Mouse (Mus musculus): ENCODE measurements around the gene Sohlh2. TPM values are rescaled to one million over a fixed set of nuclear protein-coding genes. Genes with fewer than 3 reads are reported as not detected.
"Not testable (repeated sequence)": the region's sequence is repeated elsewhere in the genome, so short reads cannot be mapped to it uniquely, and the experiment has no call there.

The Sohlh2 gene
- polyA plus RNA-seq, 1 experiment from 2014 or later, result 0.09 TPM

- Histone ChIP-seq H3K9me3 (replicated peaks) (no peaks in the 10 kb centered on the region), H3K4me2 (no peak overlapping the region), H3K4me1 (replicated peaks) (no peaks in the 10 kb centered on the region), H3K27me3 (no peaks in the 10 kb centered on the region), H3K4me3 (no peak overlapping the region), H3K27ac (no peak overlapping the region), H3K36me3 (no peaks in the 10 kb centered on the region), H3K9ac (no peak overlapping the region)
- no peak for ATAC-seq (replicated peaks; ENCODE audit: insufficient number of reproducible peaks, insufficient read depth, low FRiP score, low read depth)
- WGBS, result 69% methylated on average over 7 of the region's 7 CpGs
Measured at GRCm38 (mm10) chr3:55161144-55161543, 20.7 kb upstream of the Sohlh2 start.

GRCm38 (mm10) chr3:55163510-55163909 lies 18.3 kb upstream of the Sohlh2 start:
- Histone ChIP-seq H3K4me3 (no peak overlapping the region), H3K4me1 (replicated peaks) (no peaks in the 10 kb centered on the region), H3K36me3 (no peaks in the 10 kb centered on the region), H3K9me3 (replicated peaks) (no peaks in the 10 kb centered on the region), H3K27me3 (no peaks in the 10 kb centered on the region), H3K4me2 (no peak overlapping the region), H3K9ac (no peak overlapping the region), H3K27ac (no peak overlapping the region)
- ATAC-seq (replicated peaks; ENCODE audit: insufficient number of reproducible peaks, insufficient read depth, low FRiP score, low read depth), result no peak
- 69% methylated on average over 4 of the region's 4 CpGs for WGBS

- Histone ChIP-seq H3K9ac (no peak overlapping the region), H3K4me1 (replicated peaks) (0 out of 2 replicates have a peak, but pooled peaks cover 3% of the 10 kb centered on the region), H3K4me2 (no peak overlapping the region), H3K27me3 (no peaks in the 10 kb centered on the region), H3K9me3 (replicated peaks) (no peaks in the 10 kb centered on the region), H3K4me3 (no peak overlapping the region), H3K36me3 (no peaks in the 10 kb centered on the region), H3K27ac (no peak overlapping the region)
- WGBS, result 52% methylated on average over 3 of the region's 3 CpGs
- no peak for ATAC-seq (replicated peaks; ENCODE audit: insufficient number of reproducible peaks, insufficient read depth, low FRiP score, low read depth)
Measured at GRCm38 (mm10) chr3:55172478-55172877, 9.3 kb upstream of the Sohlh2 start.

GRCm38 (mm10) chr3:55177271-55177670 lies 4.6 kb upstream of the Sohlh2 start:
- Histone ChIP-seq H3K9me3 (replicated peaks) (no peaks in the 10 kb centered on the region), H3K4me2 (no peak overlapping the region), H3K27ac (no peak overlapping the region), H3K9ac (no peak overlapping the region), H3K27me3 (no peaks in the 10 kb centered on the region), H3K36me3 (no peaks in the 10 kb centered on the region), H3K4me1 (replicated peaks) (0 out of 2 replicates have a peak, but pooled peaks cover 3% of the 10 kb centered on the region), H3K4me3 (no peak overlapping the region)
- WGBS, result 19% methylated on average over 6 of the region's 6 CpGs
- ATAC-seq (replicated peaks; ENCODE audit: insufficient number of reproducible peaks, insufficient read depth, low FRiP score, low read depth), result no peak

- Histone ChIP-seq H3K4me1 (replicated peaks) (no peaks in the 10 kb centered on the region), H3K4me2 (no peak overlapping the region), H3K27me3 (no peaks in the 10 kb centered on the region), H3K4me3 (no peak overlapping the region), H3K27ac (no peak overlapping the region), H3K9ac (no peak overlapping the region), H3K9me3 (replicated peaks) (no peaks in the 10 kb centered on the region; the same call in 1 of the 2 replicates), H3K36me3 (no peaks in the 10 kb centered on the region)
- ATAC-seq (replicated peaks; ENCODE audit: insufficient number of reproducible peaks, insufficient read depth, low FRiP score, low read depth), result no peak
- 82% methylated on average over 4 of the region's 4 CpGs for WGBS
Measured at GRCm38 (mm10) chr3:55191668-55192067, 9.8 kb downstream of the Sohlh2 start.

GRCm38 (mm10) chr3:55193351-55193750 lies 11.5 kb downstream of the Sohlh2 start:
- WGBS, result 39% methylated on average over 2 of the region's 2 CpGs
- H3K9me3 ChIP-seq (replicated peaks), result no peaks in the 10 kb centered on the region; the same call in 1 of the 2 replicates
- no peak overlapping the region for H3K9ac ChIP-seq
- H3K4me3 ChIP-seq, result no peak overlapping the region
- no peaks in the 10 kb centered on the region for H3K36me3 ChIP-seq
- no peak for ATAC-seq (replicated peaks; ENCODE audit: insufficient number of reproducible peaks, insufficient read depth, low FRiP score, low read depth)
- no peaks in the 10 kb centered on the region for H3K27me3 ChIP-seq
- no peak overlapping the region for H3K4me2 ChIP-seq
- H3K4me1 ChIP-seq (replicated peaks), result no peaks in the 10 kb centered on the region
- no peak overlapping the region for H3K27ac ChIP-seq

GRCm38 (mm10) chr3:55194792-55195191 lies 13.0 kb downstream of the Sohlh2 start:
- WGBS, result 82% methylated on average over 8 of the region's 8 CpGs
- no peak for ATAC-seq (replicated peaks; ENCODE audit: insufficient number of reproducible peaks, insufficient read depth, low FRiP score, low read depth)
- H3K27me3 ChIP-seq, result no peaks in the 10 kb centered on the region
- no peaks in the 10 kb centered on the region for H3K4me1 ChIP-seq (replicated peaks)
- H3K4me2 ChIP-seq, result no peak overlapping the region
- H3K9ac ChIP-seq, result no peak overlapping the region
- no peaks in the 10 kb centered on the region for H3K9me3 ChIP-seq (replicated peaks)
- H3K4me3 ChIP-seq, result no peak overlapping the region
- no peaks in the 10 kb centered on the region for H3K36me3 ChIP-seq
- no peak overlapping the region for H3K27ac ChIP-seq

- Histone ChIP-seq H3K4me2 (no peak overlapping the region), H3K36me3 (no peaks in the 10 kb centered on the region), H3K9ac (no peak overlapping the region), H3K4me1 (replicated peaks) (no peaks in the 10 kb centered on the region), H3K27ac (no peak overlapping the region), H3K4me3 (no peak overlapping the region), H3K27me3 (no peaks in the 10 kb centered on the region), H3K9me3 (replicated peaks) (no peaks in the 10 kb centered on the region)
- ATAC-seq (replicated peaks; ENCODE audit: insufficient number of reproducible peaks, insufficient read depth, low FRiP score, low read depth), result no peak
- WGBS, result 64% methylated on average over 5 of the region's 5 CpGs
Measured at GRCm38 (mm10) chr3:55195581-55196327, 13.9 kb downstream of the Sohlh2 start.

GRCm38 (mm10) chr3:55196328-55196710 lies 14.5 kb downstream of the Sohlh2 start:
- 83% methylated on average over 2 of the region's 2 CpGs for WGBS
- Histone ChIP-seq H3K4me2 (no peak overlapping the region), H3K9ac (no peak overlapping the region), H3K27ac (no peak overlapping the region), H3K9me3 (replicated peaks) (no peaks in the 10 kb centered on the region), H3K36me3 (no peaks in the 10 kb centered on the region), H3K27me3 (no peaks in the 10 kb centered on the region), H3K4me3 (no peak overlapping the region), H3K4me1 (replicated peaks) (no peaks in the 10 kb centered on the region)
- no peak for ATAC-seq (replicated peaks; ENCODE audit: insufficient number of reproducible peaks, insufficient read depth, low FRiP score, low read depth)

- not testable (repeated sequence) for H3K9ac ChIP-seq; H3K4me2 ChIP-seq; ATAC-seq (replicated peaks; ENCODE audit: insufficient number of reproducible peaks, insufficient read depth, low FRiP score, low read depth); H3K4me1 ChIP-seq (replicated peaks); H3K9me3 ChIP-seq (replicated peaks); H3K36me3 ChIP-seq; H3K27me3 ChIP-seq; H3K27ac ChIP-seq; H3K4me3 ChIP-seq
- 86% methylated on average over 11 of the region's 11 CpGs for WGBS
Measured at GRCm38 (mm10) chr3:55203621-55204020, 21.8 kb downstream of the Sohlh2 start.

- 89% methylated on average over 2 of the region's 2 CpGs for WGBS
- Histone ChIP-seq H3K9ac (no peak overlapping the region), H3K27me3 (no peaks in the 10 kb centered on the region), H3K27ac (no peak overlapping the region), H3K9me3 (replicated peaks) (no peaks in the 10 kb centered on the region), H3K36me3 (no peaks in the 10 kb centered on the region), H3K4me3 (no peak overlapping the region), H3K4me1 (replicated peaks) (0 out of 2 replicates have a peak, but pooled peaks cover 3% of the 10 kb centered on the region), H3K4me2 (no peak overlapping the region)
- ATAC-seq (replicated peaks; ENCODE audit: insufficient number of reproducible peaks, insufficient read depth, low FRiP score, low read depth), result no peak
Measured at GRCm38 (mm10) chr3:55206413-55206812, 24.6 kb downstream of the Sohlh2 start.

GRCm38 (mm10) chr3:55207665-55208064 lies 25.8 kb downstream of the Sohlh2 start:
- no peak for ATAC-seq (replicated peaks; ENCODE audit: insufficient number of reproducible peaks, insufficient read depth, low FRiP score, low read depth)
- H3K4me3 ChIP-seq, result no peak overlapping the region
- H3K27ac ChIP-seq, result no peak overlapping the region
- H3K4me1 ChIP-seq (replicated peaks), result 0 out of 2 replicates have a peak, but pooled peaks cover 3% of the 10 kb centered on the region
- no peaks in the 10 kb centered on the region for H3K27me3 ChIP-seq
- H3K36me3 ChIP-seq, result no peaks in the 10 kb centered on the region
- H3K9me3 ChIP-seq (replicated peaks), result no peaks in the 10 kb centered on the region
- no peak overlapping the region for H3K4me2 ChIP-seq
- H3K9ac ChIP-seq, result no peak overlapping the region
- 64% methylated on average over 6 of the region's 6 CpGs for WGBS
